Mouse (Mus musculus) limb, embryonic 10.5 days (tissue): ENCODE measurements around the gene Myt1. TPM values are rescaled to one million over a fixed set of nuclear protein-coding genes. Genes with fewer than 3 reads are reported as not detected.

Experiments used
- DNase-seq: peaks from one replicate; pipeline ENCODE4 v3.0.0-alpha.2; 2017; ENCODE audit warnings: low spot score
- H3K27ac ChIP-seq: fragments of 300-500 bp; sonication (generic); 2 replicates; pipeline ENCODE4 v1.5.1; 2016; ENCODE audit warnings: mild to moderate bottlenecking
- H3K27me3 ChIP-seq: fragments of 300-500 bp; sonication (generic); 2 replicates; pipeline ENCODE4 v1.6.1; 2016; ENCODE audit warnings: low read depth, mild to moderate bottlenecking; ENCODE audit not compliant: poor library complexity, severe bottlenecking
- H3K36me3 ChIP-seq: fragments of 300-500 bp; sonication (generic); 2 replicates; pipeline ENCODE4 v1.6.1; 2016; ENCODE audit warnings: mild to moderate bottlenecking, moderate library complexity
- H3K4me1 ChIP-seq: fragments of 300-500 bp; sonication (generic); 2 replicates; pipeline ENCODE4 v1.6.1; 2016
- H3K4me3 ChIP-seq: fragments of 300-500 bp; sonication (generic); 2 replicates; pipeline ENCODE4 v1.5.1; 2016; ENCODE audit warnings: mild to moderate bottlenecking, moderate library complexity
- H3K9me3 ChIP-seq: fragments of 300-500 bp; sonication (generic); replicated peaks from 2 replicates; pipeline ENCODE4 v1.6.1; 2016; ENCODE audit warnings: mild to moderate bottlenecking
- WGBS: fragments of 180-500 bp; shearing (Covaris S2); methylation state at CpG from one replicate; pipeline ENCODE4 v1.1.7; 2016; 5-methylcytosine and 5-hydroxymethylcytosine counted together
- polyA plus RNA-seq: library from polyadenylated mRNA; unstranded; fragments of >200 nt; fragmentation: Nextera tagmentation; extraction: Ambion mirVana; gene quantifications from 2 replicates; pipeline ENCODE4 v1.2.1, GENCODE M21; 2016

Gene Myt1
- polyA plus RNA-seq = 0.18 TPM in 1 of 2 replicates, not detected in the other

DNA sequence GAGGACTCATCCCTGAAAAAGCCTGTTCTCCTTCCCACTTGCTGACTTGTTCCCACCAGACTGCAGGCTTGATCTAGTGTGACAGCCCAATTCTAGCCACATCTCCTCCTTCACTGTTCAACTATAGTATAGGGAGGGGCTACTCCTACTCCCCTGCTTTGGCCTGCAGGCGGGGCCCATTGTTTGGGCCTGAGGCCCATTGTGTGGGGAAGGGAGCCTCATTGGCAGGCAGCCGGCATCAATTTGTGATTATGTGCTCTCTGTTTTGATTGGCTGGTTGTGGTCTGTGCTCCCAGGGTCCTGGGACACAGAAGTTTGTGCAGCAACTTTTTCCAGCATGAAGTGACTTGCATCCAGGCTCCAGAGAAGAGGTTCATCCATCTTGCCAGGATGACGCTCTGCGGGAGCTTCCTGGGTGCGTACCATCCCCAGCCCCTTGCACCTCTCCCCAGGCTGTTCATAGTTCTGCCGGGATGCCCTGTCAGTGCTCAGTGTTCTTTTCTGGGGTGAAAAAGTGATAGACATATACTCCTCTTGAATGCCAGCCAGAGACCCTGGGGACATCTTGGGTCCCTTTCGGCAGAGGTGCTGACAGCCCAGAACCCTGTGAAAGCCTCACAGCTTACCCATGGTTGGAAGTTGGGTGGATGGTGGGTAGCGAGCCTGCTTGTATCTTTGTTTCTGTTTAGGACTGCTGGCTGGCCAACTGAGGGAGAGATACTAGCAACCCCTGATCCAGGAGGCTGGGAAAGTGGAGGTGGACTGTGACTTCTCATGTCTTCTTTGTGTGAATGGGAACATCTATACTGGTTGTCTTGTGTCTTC, at the start of gene Myt1:
Gene Myt1, plus strand, starts transcription at position 327 of the 825 bp plus-strand sequence.
- Histone ChIP-seq H3K36me3 (no peaks in the 10 kb centered on the region), H3K27ac (no peak within 1 kb of the TSS), H3K4me1 (peaks cover 10% of the 10 kb centered on the region; the same call in 1 of the 2 replicates), H3K4me3 (no peak within 1 kb of the TSS), H3K27me3 (peaks cover 12% of the 10 kb centered on the region; the same call in 1 of the 2 replicates), H3K9me3 (no peaks in the 10 kb centered on the region)
- DNase-seq = no peak
- WGBS = 56% methylated on average over 8 of the region's 8 CpGs

DNA sequence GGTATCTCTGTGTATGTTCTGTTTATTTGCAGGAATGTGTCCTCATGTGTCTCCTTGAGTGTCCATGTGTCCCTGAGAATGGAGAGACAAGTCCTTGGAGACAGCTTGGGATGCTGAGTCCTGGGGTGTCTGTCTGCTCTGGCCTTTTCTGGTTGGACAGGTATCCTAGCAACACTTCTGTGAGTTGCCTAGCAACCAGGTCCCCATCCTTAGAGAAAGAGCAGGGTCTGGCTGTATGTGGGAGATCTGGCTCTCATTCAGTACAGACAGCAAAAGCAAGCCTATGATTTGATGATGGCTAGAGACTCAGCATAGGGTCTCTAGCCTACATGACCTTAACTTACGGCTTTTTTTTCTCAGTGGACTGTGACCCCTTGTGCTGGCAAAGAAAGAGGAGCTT, 49.4 kb upstream of the Myt1 start:
- no peak overlapping the region for H3K27ac ChIP-seq
- no peaks in the 10 kb centered on the region for H3K27me3 ChIP-seq
- no peaks in the 10 kb centered on the region for H3K36me3 ChIP-seq
- H3K9me3 ChIP-seq = no peaks in the 10 kb centered on the region
- no peak for DNase-seq
- WGBS = 74% methylated on average over 1 of the region's 1 CpGs
- peaks cover 4% of the 10 kb centered on the region; the same call in 1 of the 2 replicates for H3K4me1 ChIP-seq
- no peak overlapping the region for H3K4me3 ChIP-seq

DNA sequence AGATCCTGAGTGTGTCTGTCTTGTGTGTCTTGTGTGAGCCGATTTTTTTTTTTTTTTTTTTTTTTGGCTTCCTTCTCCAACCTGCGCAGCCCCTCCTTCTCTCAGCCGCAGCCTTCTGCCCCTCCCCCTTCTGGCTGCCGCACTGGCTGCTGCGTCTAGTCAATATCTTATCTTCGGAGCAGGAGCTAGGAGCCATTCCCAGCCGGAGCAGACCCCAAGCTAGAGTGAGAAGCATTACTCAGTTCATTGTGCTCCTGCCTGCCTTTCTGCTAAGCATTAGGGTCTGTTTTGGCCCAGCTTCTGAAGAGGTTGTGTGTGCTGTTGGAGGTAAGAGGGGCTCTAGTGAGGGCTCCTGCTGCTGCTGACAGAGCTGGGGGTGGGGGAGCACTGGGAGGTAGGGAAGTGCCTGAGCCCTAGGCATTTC, 48.2 kb upstream of the Myt1 start, which contains the start of gene Oprl1:
Gene Oprl1, plus strand, starts transcription at position 114 of the 424 bp plus-strand sequence.
- H3K27ac ChIP-seq = no peak within 1 kb of the TSS
- peak within 1 kb of the TSS; percentile 33; the same call in 1 of the 2 replicates for H3K4me3 ChIP-seq
- peaks cover 4% of the 10 kb centered on the region; the same call in 1 of the 2 replicates for H3K4me1 ChIP-seq
- H3K27me3 ChIP-seq = no peaks in the 10 kb centered on the region
- H3K9me3 ChIP-seq = no peaks in the 10 kb centered on the region
- H3K36me3 ChIP-seq = no peaks in the 10 kb centered on the region
- no peak for DNase-seq
- WGBS = 2% methylated on average over 7 of the region's 7 CpGs

DNA sequence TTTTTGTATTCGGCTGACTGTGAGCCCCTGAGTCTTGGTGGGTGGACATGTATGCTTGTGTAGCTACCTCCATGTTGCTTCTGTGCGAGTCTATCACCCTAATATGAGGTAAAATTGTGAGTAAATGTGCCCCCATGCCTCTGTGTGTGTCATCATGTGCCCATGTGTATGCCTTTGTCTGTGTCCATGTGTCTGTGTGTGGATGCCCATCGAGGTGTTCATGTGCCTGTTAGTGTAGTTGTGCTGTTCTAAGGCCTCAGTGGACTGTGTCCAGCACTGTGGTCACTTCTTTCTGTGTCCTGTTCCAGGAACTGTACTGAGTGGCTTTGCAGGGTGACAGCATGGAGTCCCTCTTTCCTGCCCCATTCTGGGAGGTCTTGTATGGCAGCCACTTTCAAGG, 47.8 kb upstream of the Myt1 start:
- Histone ChIP-seq H3K9me3 (no peaks in the 10 kb centered on the region), H3K4me3 (peak overlapping the region; percentile 33; the same call in 1 of the 2 replicates), H3K36me3 (no peaks in the 10 kb centered on the region), H3K4me1 (peaks cover 4% of the 10 kb centered on the region; the same call in 1 of the 2 replicates), H3K27ac (no peak overlapping the region), H3K27me3 (no peaks in the 10 kb centered on the region)
- 85% methylated on average over 3 of the region's 3 CpGs for WGBS
- DNase-seq = no peak

DNA sequence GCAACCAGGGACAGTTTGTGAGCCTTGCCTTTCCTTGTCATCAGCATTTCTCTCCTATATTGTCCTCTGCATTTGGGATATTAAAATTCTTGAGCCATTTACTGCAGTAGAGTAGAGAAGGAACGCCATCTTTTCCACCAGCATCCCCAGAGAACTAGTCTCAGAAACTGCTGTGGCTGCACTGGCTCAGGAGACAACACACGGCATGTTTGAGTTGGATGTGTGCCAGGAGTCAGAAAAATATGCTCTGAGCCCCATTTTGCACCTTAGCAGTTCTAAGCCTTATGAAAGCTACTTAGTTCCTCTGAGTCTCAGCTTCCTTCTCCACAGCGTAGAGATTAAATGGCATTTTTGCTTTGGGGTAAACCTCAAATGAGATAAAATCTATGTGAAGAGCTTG, 46.1 kb upstream of the Myt1 start:
- peaks cover 4% of the 10 kb centered on the region; the same call in 1 of the 2 replicates for H3K4me1 ChIP-seq
- H3K4me3 ChIP-seq = no peak overlapping the region
- H3K36me3 ChIP-seq = no peaks in the 10 kb centered on the region
- no peak overlapping the region for H3K27ac ChIP-seq
- no peaks in the 10 kb centered on the region for H3K27me3 ChIP-seq
- no peaks in the 10 kb centered on the region for H3K9me3 ChIP-seq
- 92% methylated on average over 3 of the region's 3 CpGs for WGBS
- no peak for DNase-seq

DNA sequence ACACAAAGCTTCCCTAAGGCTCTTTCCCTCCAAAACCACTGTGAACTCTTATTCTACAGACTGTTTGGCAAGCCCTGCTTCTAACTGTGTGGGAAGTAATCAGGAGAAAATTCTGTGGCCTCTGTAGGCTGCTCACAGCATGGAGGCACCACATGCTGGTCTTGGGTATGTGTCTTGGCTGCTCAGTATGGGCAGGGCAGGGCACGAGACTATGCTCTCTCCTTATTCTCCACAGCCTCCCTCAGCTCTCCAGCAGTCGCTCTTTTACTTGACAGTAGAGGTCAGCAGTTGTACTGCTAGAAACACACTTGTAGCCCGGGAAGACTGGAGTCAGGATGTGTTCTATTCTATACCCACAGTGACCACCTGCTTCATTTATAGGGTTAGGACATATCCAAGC, 43.1 kb upstream of the Myt1 start:
- H3K4me3 ChIP-seq = no peak overlapping the region
- peaks cover 1% of the 10 kb centered on the region; the same call in 1 of the 2 replicates for H3K4me1 ChIP-seq
- no peak for DNase-seq
- H3K36me3 ChIP-seq = no peaks in the 10 kb centered on the region
- no peaks in the 10 kb centered on the region for H3K27me3 ChIP-seq
- H3K9me3 ChIP-seq = no peaks in the 10 kb centered on the region
- WGBS = 46% methylated on average over 3 of the region's 3 CpGs
- H3K27ac ChIP-seq = no peak overlapping the region

DNA sequence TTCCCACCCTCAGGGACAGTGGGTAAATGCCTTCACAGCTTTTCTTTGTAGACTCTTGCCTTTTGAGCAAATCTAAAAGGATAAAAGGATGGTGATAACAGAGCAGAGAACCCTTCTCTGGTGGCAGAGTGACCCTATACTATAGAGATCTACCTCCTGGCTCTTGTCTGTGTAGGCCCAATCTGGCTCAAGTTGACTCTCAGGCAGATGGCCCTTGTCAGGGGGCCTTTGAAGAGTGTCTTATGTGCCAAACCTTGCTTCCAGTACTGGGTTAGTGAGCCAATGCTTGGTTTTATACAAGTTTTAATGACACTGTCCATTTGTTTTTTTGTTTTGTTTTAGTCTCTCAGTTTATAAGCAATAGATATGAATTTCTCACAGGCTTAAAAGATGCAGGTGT, 41.9 kb upstream of the Myt1 start:
- H3K36me3 ChIP-seq = no peaks in the 10 kb centered on the region
- H3K4me1 ChIP-seq = no peaks in the 10 kb centered on the region
- H3K9me3 ChIP-seq = no peaks in the 10 kb centered on the region
- no peak for DNase-seq
- no peaks in the 10 kb centered on the region for H3K27me3 ChIP-seq
- no peak overlapping the region for H3K4me3 ChIP-seq
- H3K27ac ChIP-seq = no peak overlapping the region

DNA sequence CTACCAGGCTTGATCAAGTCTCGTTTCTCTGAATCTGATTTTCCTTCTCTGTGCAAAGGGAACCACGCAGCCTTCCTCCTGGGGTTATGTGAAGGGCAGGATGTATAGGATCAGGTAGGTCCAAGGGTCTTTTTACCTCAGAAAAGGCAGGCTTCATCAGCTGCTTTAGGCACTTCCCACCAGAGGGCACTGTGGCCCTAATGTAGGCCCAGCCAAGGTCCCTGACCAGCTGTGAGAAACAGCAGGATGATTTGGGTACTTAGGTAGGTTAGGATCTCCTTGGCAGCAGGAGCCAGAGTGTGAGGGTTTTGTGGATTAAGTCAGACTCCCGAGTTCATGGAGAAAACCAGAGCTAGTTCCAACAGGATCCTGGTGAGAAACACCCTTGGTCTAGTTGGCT, 40.9 kb upstream of the Myt1 start:
- no peaks in the 10 kb centered on the region for H3K36me3 ChIP-seq
- H3K4me1 ChIP-seq = no peaks in the 10 kb centered on the region
- no peak overlapping the region for H3K27ac ChIP-seq
- H3K27me3 ChIP-seq = no peaks in the 10 kb centered on the region
- DNase-seq = peak; percentile 60
- H3K4me3 ChIP-seq = no peak overlapping the region
- no peaks in the 10 kb centered on the region for H3K9me3 ChIP-seq
- 16% methylated on average over 3 of the region's 3 CpGs for WGBS

DNA sequence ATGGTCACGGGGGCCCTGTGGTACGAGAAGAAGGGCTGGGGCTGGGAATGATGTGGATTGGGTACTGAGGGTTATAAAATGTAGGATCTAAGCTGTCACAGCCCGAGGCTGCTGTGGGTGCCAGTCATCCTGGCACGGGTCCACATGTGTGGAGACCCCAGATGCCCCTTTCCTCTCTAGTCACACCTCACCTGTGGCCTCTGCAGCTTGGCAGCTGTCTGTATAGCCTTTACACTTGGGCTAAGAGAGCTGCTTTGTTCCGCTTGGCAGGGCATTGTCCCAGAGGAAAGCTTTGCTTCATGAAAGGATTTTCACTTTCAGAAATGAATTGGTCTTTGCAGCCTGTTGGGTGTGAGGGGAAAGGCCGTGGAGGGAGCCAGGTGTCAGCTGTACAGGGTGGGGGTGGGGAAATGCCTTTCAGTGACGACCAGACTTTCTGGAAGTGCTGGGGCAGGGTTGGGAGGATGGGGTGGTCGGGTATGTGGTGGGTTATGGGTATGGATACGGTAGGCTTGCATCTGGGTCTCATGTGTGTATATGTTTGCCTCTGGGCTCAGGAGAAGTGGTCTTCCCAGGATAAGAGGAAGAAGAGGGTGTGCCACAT, 35.4 kb upstream of the Myt1 start:
- Histone ChIP-seq H3K4me3 (no peak overlapping the region), H3K4me1 (0 out of 2 replicates have a peak, but pooled peaks cover 2% of the 10 kb centered on the region), H3K27me3 (no peaks in the 10 kb centered on the region), H3K9me3 (no peaks in the 10 kb centered on the region), H3K27ac (no peak overlapping the region), H3K36me3 (no peaks in the 10 kb centered on the region)
- 61% methylated on average over 9 of the region's 9 CpGs for WGBS
- no peak for DNase-seq

DNA sequence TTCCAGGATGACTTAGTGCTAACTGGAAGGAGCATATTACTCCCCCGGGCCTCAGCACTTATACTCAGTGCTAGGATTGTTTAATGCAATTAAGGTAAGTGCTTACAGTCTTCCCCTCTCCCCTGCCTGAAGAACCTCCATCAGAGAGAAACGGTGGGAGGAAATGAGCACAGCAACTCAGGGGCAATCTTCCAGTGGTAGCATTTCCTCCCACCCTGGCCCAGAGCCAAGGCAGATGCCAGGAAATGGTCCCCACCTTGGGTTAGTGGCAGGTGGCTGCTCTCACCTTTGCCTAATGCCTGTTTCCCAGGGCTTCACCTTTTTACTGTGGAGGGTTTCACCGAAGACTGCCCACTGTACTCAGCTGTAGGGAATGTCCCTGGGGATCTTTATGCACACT, 33.1 kb upstream of the Myt1 start:
- no peak for DNase-seq
- H3K9me3 ChIP-seq = no peaks in the 10 kb centered on the region
- H3K27ac ChIP-seq = no peak overlapping the region
- H3K27me3 ChIP-seq = no peaks in the 10 kb centered on the region
- 64% methylated on average over 3 of the region's 3 CpGs for WGBS
- H3K4me1 ChIP-seq = 0 out of 2 replicates have a peak, but pooled peaks cover 2% of the 10 kb centered on the region
- H3K4me3 ChIP-seq = no peak overlapping the region
- no peaks in the 10 kb centered on the region for H3K36me3 ChIP-seq

DNA sequence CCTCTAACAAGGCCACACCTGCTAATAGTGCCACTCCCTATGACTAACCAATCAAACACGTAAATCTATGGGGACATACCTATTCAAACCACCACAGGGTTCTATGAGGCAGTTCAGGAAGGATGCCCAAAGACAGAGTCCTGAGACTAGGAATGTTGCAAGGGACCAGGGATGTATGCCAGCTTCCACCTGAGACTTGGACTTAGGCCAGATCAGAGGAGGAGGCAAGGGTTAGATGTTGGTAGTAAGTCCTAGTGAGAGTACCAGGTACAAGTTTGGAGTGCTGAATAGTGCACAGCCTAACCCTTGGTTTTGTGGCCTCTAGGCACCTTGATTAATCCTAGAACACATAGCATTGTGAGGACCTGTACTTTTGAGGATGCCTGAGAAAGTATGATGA, 10.5 kb upstream of the Myt1 start:
- no peak overlapping the region for H3K27ac ChIP-seq
- 88% methylated on average over 1 of the region's 1 CpGs for WGBS
- H3K27me3 ChIP-seq = no peaks in the 10 kb centered on the region
- no peaks in the 10 kb centered on the region for H3K9me3 ChIP-seq
- DNase-seq = no peak
- H3K4me1 ChIP-seq = no peaks in the 10 kb centered on the region
- H3K36me3 ChIP-seq = no peaks in the 10 kb centered on the region
- H3K4me3 ChIP-seq = no peak overlapping the region

DNA sequence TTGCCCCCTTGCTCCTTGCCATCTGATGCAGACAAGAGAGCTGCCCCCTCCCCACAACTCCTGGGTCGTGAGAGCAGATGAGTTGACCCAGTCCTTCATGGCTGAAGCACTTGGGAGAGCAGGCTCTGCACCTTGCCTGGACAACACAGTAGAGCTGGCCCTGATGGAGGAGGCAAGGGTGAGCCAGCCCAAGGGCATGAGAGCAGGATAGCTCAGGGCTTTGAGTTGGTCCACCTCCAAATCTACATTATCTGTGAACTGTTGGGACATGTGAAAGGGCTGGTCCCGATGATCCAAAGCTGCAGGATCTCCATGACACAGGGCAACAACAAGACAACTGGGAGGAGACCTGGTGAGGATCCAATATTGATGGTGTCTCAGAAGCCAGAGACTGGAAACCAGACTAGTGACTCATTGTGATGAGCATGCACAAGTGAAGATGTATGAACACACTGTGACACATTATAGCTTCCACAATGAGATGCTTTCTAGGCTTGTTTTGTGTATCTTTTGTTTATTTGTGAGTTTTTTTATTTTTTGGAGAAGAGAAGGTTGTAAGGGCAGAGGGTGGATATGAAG, 4.9 kb upstream of the Myt1 start:
- WGBS = 62% methylated on average over 2 of the region's 2 CpGs
- Histone ChIP-seq H3K4me3 (no peak overlapping the region), H3K36me3 (no peaks in the 10 kb centered on the region), H3K9me3 (no peaks in the 10 kb centered on the region), H3K4me1 (peaks cover 1% of the 10 kb centered on the region; the same call in 1 of the 2 replicates), H3K27me3 (peaks cover 5% of the 10 kb centered on the region; the same call in 1 of the 2 replicates), H3K27ac (no peak overlapping the region)
- DNase-seq = no peak

DNA sequence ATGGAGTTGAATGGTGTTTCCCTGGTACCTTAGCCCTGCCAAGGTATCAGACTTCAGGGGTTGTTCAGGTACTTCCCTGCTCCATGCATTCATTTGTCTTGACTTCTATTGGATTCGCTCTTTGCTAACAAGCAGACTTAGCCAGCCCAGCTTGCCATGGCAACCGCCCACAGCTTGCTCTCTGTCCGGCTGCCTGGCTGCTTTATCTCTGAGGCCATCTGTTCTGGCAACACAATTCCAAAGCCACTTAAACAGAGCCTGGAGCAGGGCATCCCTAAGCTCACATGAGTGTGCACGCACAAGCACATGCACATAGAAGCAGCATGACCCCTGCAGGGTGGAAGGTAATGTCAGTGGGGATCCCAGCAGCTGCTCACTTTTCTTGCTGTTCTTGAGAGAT, 4.1 kb upstream of the Myt1 start:
- H3K36me3 ChIP-seq = no peaks in the 10 kb centered on the region
- no peak for DNase-seq
- peaks cover 9% of the 10 kb centered on the region; the same call in 1 of the 2 replicates for H3K4me1 ChIP-seq
- no peaks in the 10 kb centered on the region for H3K9me3 ChIP-seq
- peaks cover 11% of the 10 kb centered on the region; the same call in 1 of the 2 replicates for H3K27me3 ChIP-seq
- no peak overlapping the region for H3K4me3 ChIP-seq
- H3K27ac ChIP-seq = no peak overlapping the region
- WGBS = 51% methylated on average over 4 of the region's 4 CpGs
